Comparison of ENCODE assay signal across 20 mouse cellular contexts in genomic region chr11:74973290-74974157, GRCm38 (mm10). TPM values are rescaled to one million over a fixed set of nuclear protein-coding genes. Genes with fewer than 3 reads are reported as not detected.
DNase-seq lines count a peak whose midpoint lies in the region; ATAC-seq and TF ChIP-seq lines count a peak whose summit lies in the region.
"Had no signal": no experiment of that assay in that cellular context is flagged by ENCODE, and none has a peak within 500 bp of the region (broad histone marks: within the 10 kb centered on the region; RNA-seq: fewer than 3 reads in every experiment).

No protein-coding gene starts in this region.

- TF ChIP-seq CTCF in Patski (IDR thresholded peaks at IDR 0.05), result no peak

- no peak overlapping the region for H3K9ac ChIP-seq in heart, embryonic 13.5 days
- H3K9ac ChIP-seq in kidney, embryonic 14.5 days (ENCODE audit: low read depth, low read length), result no peak overlapping the region
- H3K9ac ChIP-seq in intestine, embryonic 16.5 days (ENCODE audit: low read depth, low read length), result no peak overlapping the region
- H3K9ac ChIP-seq: embryonic facial prominence, embryonic 12.5 days; forebrain, embryonic 12.5 days; heart, embryonic 12.5 days; hindbrain, embryonic 13.5 days; kidney, embryonic 15.5 days had no signal

- in situ Hi-C loops in Patski (cut with MboI; ENCODE audit: low pct_unique_long_range_greater_than_20kb), result no loop called here

- 0 out of 2 replicates have a peak, but pooled peaks cover 9% of the 10 kb centered on the region for H3K4me1 ChIP-seq in heart, embryonic 13.5 days
- no peaks in the 10 kb centered on the region for H3K4me1 ChIP-seq in kidney, embryonic 14.5 days (ENCODE audit: control insufficient read depth, insufficient read depth, low read length)
- H3K4me1 ChIP-seq in intestine, embryonic 16.5 days (ENCODE audit: control insufficient read depth, insufficient read depth, low read length), result no peaks in the 10 kb centered on the region
- H3K4me1 ChIP-seq: embryonic facial prominence, embryonic 12.5 days; forebrain, embryonic 12.5 days; heart, embryonic 12.5 days; hindbrain, embryonic 13.5 days had no signal

- H3K27me3 ChIP-seq in heart, embryonic 13.5 days (replicated peaks), result no peaks in the 10 kb centered on the region
- H3K27me3 ChIP-seq in Patski, result no peaks in the 10 kb centered on the region
- H3K27me3 ChIP-seq in kidney, embryonic 14.5 days (ENCODE audit: control insufficient read depth, insufficient read depth, low read length), result no peaks in the 10 kb centered on the region
- H3K27me3 ChIP-seq in intestine, embryonic 16.5 days (replicated peaks; ENCODE audit: control insufficient read depth, insufficient read depth, low read length), result no peaks in the 10 kb centered on the region
- H3K27me3 ChIP-seq: embryonic facial prominence, embryonic 12.5 days; forebrain, embryonic 12.5 days; heart, embryonic 12.5 days; hindbrain, embryonic 13.5 days; kidney, embryonic 15.5 days had no signal

- intact Hi-C loops in heart, postnatal 14 days (cut with DNase I), result no loop called here

- POLR2A ChIA-PET in Patski (lab: Charles Lee), result no interaction called here

- 0 out of 2 replicates have a peak overlapping the region, but pooled peaks have one; percentile 5 for H3K27ac ChIP-seq in heart, embryonic 13.5 days (replicated peaks)
- no peak overlapping the region for H3K27ac ChIP-seq in kidney, embryonic 14.5 days (ENCODE audit: low read depth, low read length)
- H3K27ac ChIP-seq in intestine, embryonic 16.5 days (ENCODE audit: low read length), result no peak overlapping the region
- H3K27ac ChIP-seq: embryonic facial prominence, embryonic 12.5 days; forebrain, embryonic 12.5 days; hindbrain, embryonic 13.5 days; kidney, embryonic 15.5 days had no signal

- no peak for DNase-seq in heart, postnatal 14 days
- DNase-seq in Patski (ENCODE audit: low read depth, low spot score), result peak; percentile 74
- peak; percentile 68 for DNase-seq in induced T-regulatory cell, adult 2 months (ENCODE audit: low read depth)
- DNase-seq in adrenal gland, adult 8-10 months, result no peak
- DNase-seq: adrenal gland, adult 2 months; cerebellum, adult 11 months; cerebellum, adult 9-10 months; cerebellum, postnatal 25 days; gastrocnemius, postnatal 14 days; kidney, adult 18-20 months had no signal

- CTCF ChIA-PET in Patski (lab: Charles Lee), result no interaction called here

- no peaks in the 10 kb centered on the region for H3K9me3 ChIP-seq in heart, embryonic 13.5 days
- no peaks in the 10 kb centered on the region for H3K9me3 ChIP-seq in kidney, embryonic 14.5 days (ENCODE audit: control insufficient read depth, low read length)
- no peaks in the 10 kb centered on the region for H3K9me3 ChIP-seq in intestine, embryonic 16.5 days (ENCODE audit: control insufficient read depth, low read length)
- H3K9me3 ChIP-seq: embryonic facial prominence, embryonic 12.5 days; forebrain, embryonic 12.5 days; heart, embryonic 12.5 days; hindbrain, embryonic 13.5 days; kidney, embryonic 15.5 days had no signal

- no peak overlapping the region for H3K4me3 ChIP-seq in heart, embryonic 13.5 days
- H3K4me3 ChIP-seq in kidney, embryonic 14.5 days (ENCODE audit: low read length), result no peak overlapping the region
- H3K4me3 ChIP-seq in intestine, embryonic 16.5 days (ENCODE audit: low read length), result no peak overlapping the region
- H3K4me3 ChIP-seq: embryonic facial prominence, embryonic 12.5 days; forebrain, embryonic 12.5 days; heart, embryonic 12.5 days; hindbrain, embryonic 13.5 days; kidney, embryonic 15.5 days had no signal

- peaks cover 17% of the 10 kb centered on the region for H3K36me3 ChIP-seq in heart, embryonic 13.5 days
- 0 out of 2 replicates have a peak, but pooled peaks cover 3% of the 10 kb centered on the region for H3K36me3 ChIP-seq in kidney, embryonic 14.5 days (ENCODE audit: control insufficient read depth, insufficient read depth, low read length)
- peaks cover 3% of the 10 kb centered on the region; the same call in 1 of the 2 replicates for H3K36me3 ChIP-seq in intestine, embryonic 16.5 days (ENCODE audit: control insufficient read depth, insufficient read depth, low read length)

- WGBS in heart, embryonic 13.5 days, result 71% methylated on average over 7 of the region's 7 CpGs
- 86% methylated on average over 7 of the region's 7 CpGs for WGBS in kidney, embryonic 14.5 days
- WGBS in intestine, embryonic 16.5 days, result 79% methylated on average over 7 of the region's 7 CpGs

- no peak overlapping the region for H3K4me2 ChIP-seq in heart, embryonic 13.5 days
- no peak overlapping the region for H3K4me2 ChIP-seq in kidney, embryonic 14.5 days (replicated peaks; ENCODE audit: low read depth, low read length)
- no peak overlapping the region for H3K4me2 ChIP-seq in intestine, embryonic 16.5 days (ENCODE audit: low read depth, low read length)
- H3K4me2 ChIP-seq: embryonic facial prominence, embryonic 12.5 days; forebrain, embryonic 12.5 days; heart, embryonic 12.5 days; hindbrain, embryonic 13.5 days; kidney, embryonic 15.5 days had no signal

- ATAC-seq in heart, embryonic 13.5 days (ENCODE audit: extremely low read depth, insufficient number of reproducible peaks, low FRiP score, low TSS enrichment), result no peak
- ATAC-seq in CD4-positive, CD25-positive, alpha-beta regulatory T cell, adult 4 months, result peak; percentile 80
- no peak for ATAC-seq in Patski
- no peak for ATAC-seq in kidney, embryonic 14.5 days (ENCODE audit: low FRiP score, low TSS enrichment)
- no peak for ATAC-seq in intestine, embryonic 16.5 days
- ATAC-seq: forebrain, embryonic 16.5 days had no signal

RNA-seq across cellular contexts. Expression of gene Srr, which starts 47.8 kb away (rescaled TPM):
- polyA plus RNA-seq in heart, embryonic 13.5 days (2015; fragmentation: Nextera tagmentation; extraction: Ambion mirVana), result 16.6 and 17.4 TPM in 2 replicates
- total RNA-seq in heart, postnatal 14 days (2021), result 10 to 100 TPM; 31.5 to 34.3 TPM
- polyA plus RNA-seq in CD4-positive, CD25-positive, alpha-beta regulatory T cell, adult 4 months (2017; shearing (Covaris generic)), result 1 to 10 TPM; 7.8 to 8.9 TPM
- polyA plus RNA-seq in Patski (2021), result 28.5 TPM
- 13.0 and 24.0 TPM in 2 replicates for polyA plus RNA-seq in kidney, embryonic 14.5 days (2014; fragmentation: Nextera tagmentation; extraction: Ambion mirVana)
- polyA plus RNA-seq in intestine, embryonic 16.5 days (2015; fragmentation: Nextera tagmentation; extraction: Ambion mirVana), result 18.0 and 19.6 TPM in 2 replicates
- 10 to 100 TPM; 31.0 to 54.6 (median 51.0) TPM for total RNA-seq in adrenal gland, adult 8-10 months (2022)

RNA-seq across cellular contexts. Expression of gene Smg6, which starts 47.9 kb away (rescaled TPM):
- polyA plus RNA-seq in heart, embryonic 13.5 days (2015; fragmentation: Nextera tagmentation; extraction: Ambion mirVana), result 11.0 and 11.3 TPM in 2 replicates
- 10 to 100 TPM; 19.2 to 20.9 TPM for total RNA-seq in heart, postnatal 14 days (2021)
- polyA plus RNA-seq in CD4-positive, CD25-positive, alpha-beta regulatory T cell, adult 4 months (2017; shearing (Covaris generic)), result 10 to 100 TPM; 16.5 to 21.8 TPM
- polyA plus RNA-seq in Patski (2021), result 20.5 TPM
- polyA plus RNA-seq in kidney, embryonic 14.5 days (2014; fragmentation: Nextera tagmentation; extraction: Ambion mirVana), result 12.8 and 19.8 TPM in 2 replicates
- 10.7 and 11.4 TPM in 2 replicates for polyA plus RNA-seq in intestine, embryonic 16.5 days (2015; fragmentation: Nextera tagmentation; extraction: Ambion mirVana)
- 10 to 100 TPM; 24.7 to 41.9 (median 33.3) TPM for total RNA-seq in adrenal gland, adult 8-10 months (2022)

Comparison
In these comparisons a context has a peak if more than half of its experiments do, and no peak if none do; other contexts are left out.
1. DNase-seq: peak in Patski (single experiment) and induced T-regulatory cell, adult 2 months (single experiment); none in heart, postnatal 14 days (0 of 2) and adrenal gland, adult 8-10 months (single experiment).